Mouse (Mus musculus) heart, embryonic 13.5 days (tissue): Measurements from ENCODE around the gene Nfasc. TPM values are rescaled to one million over a fixed set of nuclear protein-coding genes. Genes with fewer than 3 reads are reported as not detected.

Source experiments
- ATAC-seq: fragments of 200-750 bp; cut with Nextera tagmentation; 2 replicates; pipeline ENCODE4 v1.8.0; 2017; ENCODE audit warnings: moderate TSS enrichment; ENCODE audit not compliant: insufficient number of reproducible peaks, low FRiP score, low TSS enrichment; ENCODE audit errors: extremely low read depth
- H3K27ac ChIP-seq: fragments of 300-500 bp; sonication (generic); replicated peaks from 2 replicates; pipeline ENCODE4 v1.5.1; 2015; ENCODE audit warnings: moderate library complexity, mild to moderate bottlenecking, inconsistent platforms
- H3K27me3 ChIP-seq: fragments of 300-500 bp; sonication (generic); replicated peaks from 2 replicates; pipeline ENCODE4 v1.6.1; 2015; ENCODE audit warnings: mild to moderate bottlenecking, inconsistent platforms
- H3K36me3 ChIP-seq: fragments of 300-500 bp; sonication (generic); 2 replicates; pipeline ENCODE4 v1.6.1; 2015; ENCODE audit warnings: mild to moderate bottlenecking, inconsistent platforms
- H3K4me1 ChIP-seq: fragments of 300-500 bp; sonication (generic); 2 replicates; pipeline ENCODE4 v1.6.1; 2015; ENCODE audit warnings: inconsistent platforms
- H3K4me2 ChIP-seq: fragments of 300-500 bp; sonication (generic); 2 replicates; pipeline ENCODE4 v1.6.1; 2015; ENCODE audit warnings: inconsistent platforms, mild to moderate bottlenecking, moderate library complexity
- H3K4me3 ChIP-seq: fragments of 300-500 bp; sonication (generic); 2 replicates; pipeline ENCODE4 v1.5.1; 2015; ENCODE audit warnings: moderate library complexity, mild to moderate bottlenecking, inconsistent platforms
- H3K9ac ChIP-seq: fragments of 300-500 bp; sonication (generic); 2 replicates; pipeline ENCODE4 v1.6.1; 2015; ENCODE audit warnings: inconsistent platforms, mild to moderate bottlenecking, moderate library complexity
- H3K9me3 ChIP-seq: fragments of 300-500 bp; sonication (generic); 2 replicates; pipeline ENCODE4 v1.6.1; 2016; ENCODE audit warnings: inconsistent platforms
- WGBS: fragments of 180-500 bp; shearing (Covaris S2); methylation state at CpG from one replicate; pipeline ENCODE4 v1.1.7; 2015; ENCODE audit warnings: mixed read lengths; 5-methylcytosine and 5-hydroxymethylcytosine counted together
- polyA plus RNA-seq: library from polyadenylated mRNA; unstranded; fragments of >200 nt; fragmentation: Nextera tagmentation; extraction: Ambion mirVana; gene quantifications from 2 replicates; pipeline ENCODE4 v1.2.1, GENCODE M21; 2015

Gene Nfasc
- polyA plus RNA-seq, 1 experiment from 2014 or later, result 0.29 TPM

- Histone ChIP-seq H3K27me3 (peaks cover 47% of the 10 kb centered on the region), H3K9ac (no peak overlapping the region), H3K36me3 (no peaks in the 10 kb centered on the region), H3K4me2 (no peak overlapping the region), H3K4me1 (peaks cover 46% of the 10 kb centered on the region), H3K9me3 (no peaks in the 10 kb centered on the region), H3K27ac (no peak overlapping the region), H3K4me3 (no peak overlapping the region)
- ATAC-seq, result no peak
- WGBS, result 48% methylated on average over 10 of the region's 10 CpGs
Observed at GRCm38 (mm10) chr1:132562337-132562795, 179.2 kb downstream of the Nfasc start.

- Histone ChIP-seq H3K27ac (no peak overlapping the region), H3K4me2 (no peak overlapping the region), H3K27me3 (peaks cover 44% of the 10 kb centered on the region), H3K9ac (no peak overlapping the region), H3K9me3 (no peaks in the 10 kb centered on the region), H3K36me3 (no peaks in the 10 kb centered on the region), H3K4me1 (peaks cover 47% of the 10 kb centered on the region), H3K4me3 (no peak overlapping the region)
- ATAC-seq, result no peak
- 54% methylated on average over 8 of the region's 8 CpGs for WGBS
Observed at GRCm38 (mm10) chr1:132560907-132561700, 180.5 kb downstream of the Nfasc start.

GRCm38 (mm10) chr1:132559045-132559444 is 182.6 kb downstream of the Nfasc start:
- WGBS, result 22% methylated on average over 6 of the region's 6 CpGs
- H3K9ac ChIP-seq, result no peak overlapping the region
- H3K9me3 ChIP-seq, result no peaks in the 10 kb centered on the region
- ATAC-seq, result no peak
- no peak overlapping the region for H3K4me3 ChIP-seq
- peaks cover 45% of the 10 kb centered on the region for H3K27me3 ChIP-seq
- H3K4me2 ChIP-seq, result no peak overlapping the region
- H3K27ac ChIP-seq, result no peak overlapping the region
- no peaks in the 10 kb centered on the region for H3K36me3 ChIP-seq
- peaks cover 32% of the 10 kb centered on the region for H3K4me1 ChIP-seq

GRCm38 (mm10) chr1:132557901-132558631 is 183.5 kb downstream of the Nfasc start:
- peak overlapping the region; percentile 30; the same call in 1 of the 2 replicates for H3K27ac ChIP-seq
- peaks cover 41% of the 10 kb centered on the region for H3K27me3 ChIP-seq
- H3K4me2 ChIP-seq, result peak overlapping the region; percentile 36
- H3K4me3 ChIP-seq, result no peak overlapping the region
- no peaks in the 10 kb centered on the region for H3K9me3 ChIP-seq
- H3K36me3 ChIP-seq, result no peaks in the 10 kb centered on the region
- ATAC-seq, result no peak; the same call in 1 of the 2 replicates
- 9% methylated on average over 9 of the region's 9 CpGs for WGBS
- peaks cover 32% of the 10 kb centered on the region for H3K4me1 ChIP-seq
- H3K9ac ChIP-seq, result peak overlapping the region; percentile 57; the same call in 1 of the 2 replicates

GRCm38 (mm10) chr1:132543789-132544188 is 197.8 kb downstream of the Nfasc start:
- H3K27me3 ChIP-seq, result peaks cover 86% of the 10 kb centered on the region
- H3K4me2 ChIP-seq, result no peak overlapping the region
- no peaks in the 10 kb centered on the region for H3K36me3 ChIP-seq
- H3K9ac ChIP-seq, result no peak overlapping the region
- ATAC-seq, result no peak
- no peak overlapping the region for H3K4me3 ChIP-seq
- 61% methylated on average over 8 of the region's 8 CpGs for WGBS
- H3K27ac ChIP-seq, result no peak overlapping the region
- peaks cover 21% of the 10 kb centered on the region for H3K4me1 ChIP-seq
- H3K9me3 ChIP-seq, result no peaks in the 10 kb centered on the region

- Histone ChIP-seq H3K4me1 (peaks cover 21% of the 10 kb centered on the region), H3K4me2 (peak within 1 kb of the TSS; percentile 54), H3K36me3 (no peaks in the 10 kb centered on the region), H3K9me3 (no peaks in the 10 kb centered on the region), H3K9ac (0 out of 2 replicates have a peak within 1 kb of the TSS, but pooled peaks have one; percentile 3), H3K4me3 (peak within 1 kb of the TSS; percentile 26), H3K27me3 (peaks cover 86% of the 10 kb centered on the region), H3K27ac (no peak within 1 kb of the TSS)
- WGBS, result 2% methylated on average over 30 of the region's 30 CpGs
- no peak for ATAC-seq
Observed at GRCm38 (mm10) chr1:132542762-132543306, 198.8 kb downstream of the Nfasc start, which contains the start of gene Cntn2. Gene Cntn2 (minus strand): TSS chr1:132543256.

GRCm38 (mm10) chr1:132541824-132542599 is 199.6 kb downstream of the Nfasc start:
- no peaks in the 10 kb centered on the region for H3K36me3 ChIP-seq
- no peak overlapping the region for H3K27ac ChIP-seq
- no peak overlapping the region for H3K9ac ChIP-seq
- peaks cover 21% of the 10 kb centered on the region for H3K4me1 ChIP-seq
- no peak for ATAC-seq
- 15% methylated on average over 5 of the region's 5 CpGs for WGBS
- peak overlapping the region; percentile 26; the same call in 1 of the 2 replicates for H3K4me3 ChIP-seq
- H3K27me3 ChIP-seq, result peaks cover 92% of the 10 kb centered on the region
- H3K9me3 ChIP-seq, result no peaks in the 10 kb centered on the region
- H3K4me2 ChIP-seq, result 0 out of 2 replicates have a peak overlapping the region, but pooled peaks have one; percentile 54

- H3K9me3 ChIP-seq, result no peaks in the 10 kb centered on the region
- ATAC-seq, result no peak
- peak overlapping the region; percentile 20 for H3K4me2 ChIP-seq
- H3K36me3 ChIP-seq, result no peaks in the 10 kb centered on the region
- H3K27ac ChIP-seq, result no peak overlapping the region
- WGBS, result 7% methylated on average over 14 of the region's 14 CpGs
- H3K9ac ChIP-seq, result no peak overlapping the region
- H3K4me3 ChIP-seq, result no peak overlapping the region
- H3K4me1 ChIP-seq, result peaks cover 21% of the 10 kb centered on the region
- H3K27me3 ChIP-seq, result peaks cover 98% of the 10 kb centered on the region
Observed at GRCm38 (mm10) chr1:132541171-132541823, 200.3 kb downstream of the Nfasc start.

GRCm38 (mm10) chr1:132540701-132541100 is 200.9 kb downstream of the Nfasc start:
- WGBS, result 36% methylated on average over 7 of the region's 7 CpGs
- Histone ChIP-seq H3K9ac (no peak overlapping the region), H3K36me3 (no peaks in the 10 kb centered on the region), H3K4me1 (peaks cover 21% of the 10 kb centered on the region), H3K4me3 (no peak overlapping the region), H3K4me2 (peak overlapping the region; percentile 20; the same call in 1 of the 2 replicates), H3K9me3 (no peaks in the 10 kb centered on the region), H3K27ac (no peak overlapping the region), H3K27me3 (peaks cover 96% of the 10 kb centered on the region)
- ATAC-seq, result no peak

GRCm38 (mm10) chr1:132537736-132538135 is 203.9 kb downstream of the Nfasc start:
- 70% methylated on average over 5 of the region's 5 CpGs for WGBS
- H3K27ac ChIP-seq, result no peak overlapping the region
- H3K9ac ChIP-seq, result no peak overlapping the region
- no peak overlapping the region for H3K4me2 ChIP-seq
- H3K36me3 ChIP-seq, result no peaks in the 10 kb centered on the region
- H3K9me3 ChIP-seq, result no peaks in the 10 kb centered on the region
- ATAC-seq, result no peak
- peaks cover 96% of the 10 kb centered on the region for H3K27me3 ChIP-seq
- peaks cover 17% of the 10 kb centered on the region for H3K4me1 ChIP-seq
- H3K4me3 ChIP-seq, result no peak overlapping the region
